Comparison of ENCODE assay signal across 16 mouse cellular contexts in genomic region chr13:57016465-57017272, GRCm38 (mm10).
DNase-seq lines count a peak whose midpoint lies in the region; ATAC-seq and TF ChIP-seq lines count a peak whose summit lies in the region.
"Had no signal": no experiment of that assay in that cellular context is flagged by ENCODE, and none has a peak within 500 bp of the region (broad histone marks: within the 10 kb centered on the region; RNA-seq: fewer than 3 reads in every experiment).

No protein-coding gene starts in this region.

- H3K27me3 ChIP-seq in forebrain, embryonic 14.5 days (replicated peaks; ENCODE audit: control insufficient read depth, insufficient read depth, low read length), result no peaks in the 10 kb centered on the region
- H3K27me3 ChIP-seq in forebrain, embryonic 15.5 days, result no peaks in the 10 kb centered on the region
- no peaks in the 10 kb centered on the region for H3K27me3 ChIP-seq in midbrain, embryonic 10.5 days (ENCODE audit: low read depth, poor library complexity, severe bottlenecking)
- H3K27me3 ChIP-seq in midbrain, postnatal 0 days (ENCODE audit: insufficient read depth, low read length), result no peaks in the 10 kb centered on the region
- H3K27me3 ChIP-seq in hindbrain, embryonic 14.5 days (ENCODE audit: control insufficient read depth, insufficient read depth, low read length), result no peaks in the 10 kb centered on the region
- no peaks in the 10 kb centered on the region for H3K27me3 ChIP-seq in midbrain, embryonic 16.5 days (ENCODE audit: control insufficient read depth, insufficient read depth, low read depth, low read length)
- H3K27me3 ChIP-seq: CH12.LX; embryonic facial prominence, embryonic 15.5 days; heart, embryonic 15.5 days; kidney, embryonic 15.5 days had no signal

- no peak overlapping the region; the same call in 1 of the 2 replicates for H3K27ac ChIP-seq in forebrain, embryonic 14.5 days (ENCODE audit: low read depth, low read length)
- no peak overlapping the region; the same call in 1 of the 2 replicates for H3K27ac ChIP-seq in forebrain, embryonic 15.5 days (replicated peaks)
- 0 out of 2 replicates have a peak overlapping the region, but pooled peaks have one; percentile 28 for H3K27ac ChIP-seq in midbrain, embryonic 10.5 days (replicated peaks)
- no peak overlapping the region for H3K27ac ChIP-seq in midbrain, postnatal 0 days (ENCODE audit: low read depth, low read length)
- H3K27ac ChIP-seq in hindbrain, embryonic 14.5 days, result no peak overlapping the region; the same call in 1 of the 2 replicates
- H3K27ac ChIP-seq in midbrain, embryonic 16.5 days (ENCODE audit: low read length), result no peak overlapping the region
- H3K27ac ChIP-seq: embryonic facial prominence, embryonic 15.5 days; heart, embryonic 15.5 days; kidney, embryonic 15.5 days; liver, embryonic 14.5 days had no signal

- no peak overlapping the region for H3K9ac ChIP-seq in forebrain, embryonic 14.5 days (ENCODE audit: low read length)
- H3K9ac ChIP-seq in forebrain, embryonic 15.5 days (replicated peaks), result no peak overlapping the region
- no peak overlapping the region for H3K9ac ChIP-seq in midbrain, postnatal 0 days (replicated peaks; ENCODE audit: low read length, poor library complexity, severe bottlenecking)
- H3K9ac ChIP-seq in hindbrain, embryonic 14.5 days, result no peak overlapping the region
- H3K9ac ChIP-seq in midbrain, embryonic 16.5 days (ENCODE audit: low read depth, low read length), result no peak overlapping the region
- H3K9ac ChIP-seq: embryonic facial prominence, embryonic 15.5 days; heart, embryonic 15.5 days; kidney, embryonic 15.5 days; liver, embryonic 14.5 days had no signal

- no peak overlapping the region for H3K4me2 ChIP-seq in forebrain, embryonic 14.5 days (ENCODE audit: low read length)
- H3K4me2 ChIP-seq in forebrain, embryonic 15.5 days (replicated peaks), result no peak overlapping the region
- H3K4me2 ChIP-seq in midbrain, postnatal 0 days (ENCODE audit: low read depth, low read length, poor library complexity, severe bottlenecking), result no peak overlapping the region
- H3K4me2 ChIP-seq in hindbrain, embryonic 14.5 days (replicated peaks), result no peak overlapping the region
- H3K4me2 ChIP-seq in midbrain, embryonic 16.5 days (ENCODE audit: low read length), result no peak overlapping the region
- H3K4me2 ChIP-seq: embryonic facial prominence, embryonic 15.5 days; heart, embryonic 15.5 days; kidney, embryonic 15.5 days had no signal

- H3K9me3 ChIP-seq in forebrain, embryonic 14.5 days (replicated peaks; ENCODE audit: control insufficient read depth, low read length), result no peaks in the 10 kb centered on the region
- H3K9me3 ChIP-seq in forebrain, embryonic 15.5 days, result no peaks in the 10 kb centered on the region
- no peaks in the 10 kb centered on the region for H3K9me3 ChIP-seq in midbrain, embryonic 10.5 days (replicated peaks)
- no peaks in the 10 kb centered on the region for H3K9me3 ChIP-seq in midbrain, postnatal 0 days (ENCODE audit: low read length)
- H3K9me3 ChIP-seq in hindbrain, embryonic 14.5 days (ENCODE audit: control insufficient read depth, low read length), result no peaks in the 10 kb centered on the region
- H3K9me3 ChIP-seq in midbrain, embryonic 16.5 days (replicated peaks; ENCODE audit: control insufficient read depth, low read length, poor library complexity, severe bottlenecking), result no peaks in the 10 kb centered on the region
- H3K9me3 ChIP-seq: embryonic facial prominence, embryonic 15.5 days; heart, embryonic 15.5 days; kidney, embryonic 15.5 days had no signal

- no peaks in the 10 kb centered on the region for H3K4me1 ChIP-seq in forebrain, embryonic 14.5 days (ENCODE audit: control insufficient read depth, insufficient read depth, low read length)
- peaks cover 9% of the 10 kb centered on the region for H3K4me1 ChIP-seq in forebrain, embryonic 15.5 days
- H3K4me1 ChIP-seq in midbrain, embryonic 10.5 days, result peaks cover 12% of the 10 kb centered on the region
- no peaks in the 10 kb centered on the region for H3K4me1 ChIP-seq in midbrain, postnatal 0 days (ENCODE audit: insufficient read depth, low read length)
- H3K4me1 ChIP-seq in hindbrain, embryonic 14.5 days (replicated peaks; ENCODE audit: control insufficient read depth, insufficient read depth, low read length), result peaks cover 8% of the 10 kb centered on the region; the same call in 1 of the 2 replicates
- H3K4me1 ChIP-seq in midbrain, embryonic 16.5 days (ENCODE audit: control insufficient read depth, insufficient read depth, low read length), result peaks cover 2% of the 10 kb centered on the region; the same call in 1 of the 2 replicates
- H3K4me1 ChIP-seq: heart, embryonic 15.5 days had no signal

- 48% methylated on average over 13 of the region's 13 CpGs for WGBS in forebrain, embryonic 14.5 days
- WGBS in forebrain, embryonic 15.5 days, result 39% methylated on average over 13 of the region's 13 CpGs
- WGBS in midbrain, embryonic 10.5 days, result 70% methylated on average over 13 of the region's 13 CpGs
- WGBS in midbrain, postnatal 0 days, result 38% methylated on average over 13 of the region's 13 CpGs
- WGBS in hindbrain, embryonic 14.5 days, result 45% methylated on average over 13 of the region's 13 CpGs
- 43% methylated on average over 13 of the region's 13 CpGs for WGBS in midbrain, embryonic 16.5 days

- no peak for ATAC-seq in forebrain, embryonic 14.5 days
- ATAC-seq in forebrain, embryonic 15.5 days (replicated peaks), result no peak
- no peak for ATAC-seq in midbrain, postnatal 0 days (ENCODE audit: low FRiP score)
- ATAC-seq in hindbrain, embryonic 14.5 days (ENCODE audit: low FRiP score), result no peak
- ATAC-seq in midbrain, embryonic 16.5 days, result peak; percentile 66

- no peaks in the 10 kb centered on the region for H3K36me3 ChIP-seq in forebrain, embryonic 14.5 days (ENCODE audit: control insufficient read depth, insufficient read depth, low read length)
- no peaks in the 10 kb centered on the region for H3K36me3 ChIP-seq in forebrain, embryonic 15.5 days
- H3K36me3 ChIP-seq in midbrain, embryonic 10.5 days, result no peaks in the 10 kb centered on the region
- H3K36me3 ChIP-seq in midbrain, postnatal 0 days (ENCODE audit: insufficient read depth, low read length), result no peaks in the 10 kb centered on the region
- no peaks in the 10 kb centered on the region for H3K36me3 ChIP-seq in hindbrain, embryonic 14.5 days (replicated peaks; ENCODE audit: control insufficient read depth, insufficient read depth)
- H3K36me3 ChIP-seq in midbrain, embryonic 16.5 days (ENCODE audit: control insufficient read depth, insufficient read depth, low read length), result no peaks in the 10 kb centered on the region
- H3K36me3 ChIP-seq: embryonic facial prominence, embryonic 15.5 days; heart, embryonic 15.5 days; kidney, embryonic 15.5 days had no signal

- no peak for TF ChIP-seq CTCF in midbrain, postnatal 0 days (IDR thresholded peaks at IDR 0.05)

- peak; percentile 39 for DNase-seq in forebrain, embryonic 14.5 days (ENCODE audit: low spot score)
- no peak for DNase-seq in midbrain, embryonic 10.5 days (ENCODE audit: low spot score)
- no peak for DNase-seq in midbrain, postnatal 0 days (ENCODE audit: low spot score)
- peak; percentile 26 for DNase-seq in hindbrain, embryonic 14.5 days (ENCODE audit: low spot score)
- DNase-seq in adrenal gland, adult (ENCODE audit: inconsistent age in 2 of 2, low spot score in 1 of 2), result no peak
- no peak for DNase-seq in cerebellum, adult 9-10 months
- DNase-seq: cerebellum, postnatal 25 days; left cerebral cortex, postnatal 4 days; lung, postnatal 14 days had no signal

- H3K4me3 ChIP-seq in forebrain, embryonic 14.5 days (ENCODE audit: low read depth, low read length), result no peak overlapping the region
- no peak overlapping the region for H3K4me3 ChIP-seq in forebrain, embryonic 15.5 days
- no peak overlapping the region for H3K4me3 ChIP-seq in midbrain, embryonic 10.5 days
- H3K4me3 ChIP-seq in midbrain, postnatal 0 days (ENCODE audit: low read depth, low read length), result no peak overlapping the region
- H3K4me3 ChIP-seq in hindbrain, embryonic 14.5 days (replicated peaks; ENCODE audit: low read length), result no peak overlapping the region
- H3K4me3 ChIP-seq in midbrain, embryonic 16.5 days (ENCODE audit: low read depth, low read length), result no peak overlapping the region
- H3K4me3 ChIP-seq: embryonic facial prominence, embryonic 15.5 days; heart, embryonic 15.5 days; kidney, embryonic 15.5 days had no signal

Comparison
In these comparisons a context has a peak if more than half of its experiments do, and no peak if none do; other contexts are left out.
1. DNase-seq: peak in forebrain, embryonic 14.5 days (single experiment) and hindbrain, embryonic 14.5 days (single experiment); none in midbrain, embryonic 10.5 days (single experiment), midbrain, postnatal 0 days (single experiment), adrenal gland, adult (0 of 2) and cerebellum, adult 9-10 months (single experiment).